Mouse (Mus musculus): ENCODE data around the gene Tmsb15l.
"Not testable (repeated sequence)": the region's sequence is repeated elsewhere in the genome, so short reads cannot be mapped to it uniquely, and the experiment has no call there.

The Tmsb15l gene

GRCm38 (mm10) chrX:136976424-136977084 is at the start of gene Tmsb15l, which contains the start of gene Tmsb15b1:
Gene Tmsb15l, minus strand, starts transcription at chrX:136976869.
Gene Tmsb15b1, minus strand, starts transcription at chrX:136976874.
- DNase-seq (ENCODE audit: inconsistent ontology term), result peak; percentile 84

GRCm38 (mm10) chrX:137019310-137019709 is 42.6 kb upstream of the Tmsb15l start:
- peak; percentile 25 for DNase-seq (ENCODE audit: inconsistent ontology term)

- no peak for DNase-seq (ENCODE audit: inconsistent ontology term)
Observed at GRCm38 (mm10) chrX:137017668-137018067, 41.0 kb upstream of the Tmsb15l start.

GRCm38 (mm10) chrX:137015099-137015709 is 38.5 kb upstream of the Tmsb15l start:
- DNase-seq (ENCODE audit: inconsistent ontology term), result peak; percentile 19

- DNase-seq (ENCODE audit: inconsistent ontology term), result no peak
Observed at GRCm38 (mm10) chrX:136996256-136996655, 19.6 kb upstream of the Tmsb15l start.

GRCm38 (mm10) chrX:136993641-136994040 is 17.0 kb upstream of the Tmsb15l start:
- DNase-seq (ENCODE audit: inconsistent ontology term), result peak; percentile 30

GRCm38 (mm10) chrX:136992978-136993547 is 16.4 kb upstream of the Tmsb15l start, which contains the start of gene Zcchc18:
Gene Zcchc18, plus strand, starts transcription at chrX:136993155.
- peak; percentile 71 for DNase-seq (ENCODE audit: inconsistent ontology term)

- DNase-seq (ENCODE audit: inconsistent ontology term), result peak; percentile 9
Observed at GRCm38 (mm10) chrX:136992191-136992965, 15.7 kb upstream of the Tmsb15l start.

- DNase-seq (ENCODE audit: inconsistent ontology term), result no peak
Observed at GRCm38 (mm10) chrX:136991274-136991673, 14.6 kb upstream of the Tmsb15l start.

DNA sequence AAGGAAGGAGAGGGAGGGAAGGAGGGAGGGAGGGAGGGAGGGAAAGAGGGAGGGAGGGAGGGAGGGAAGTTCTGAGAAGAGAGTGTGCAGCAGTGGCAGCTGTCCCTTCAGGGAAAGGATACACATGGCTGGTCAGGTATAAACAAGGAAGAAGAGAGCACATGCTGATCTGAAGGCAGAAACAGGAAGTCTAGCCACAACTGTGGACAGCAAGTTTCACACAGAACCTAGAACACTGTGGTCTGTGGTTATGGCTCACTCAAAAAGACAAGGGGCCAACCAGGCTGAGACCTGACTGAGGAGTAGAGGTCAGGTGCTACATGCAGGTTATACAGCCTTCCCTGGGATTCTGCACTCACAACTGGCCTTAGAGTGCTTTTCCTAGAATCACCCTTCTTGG is 9.4 kb upstream of the Tmsb15l start:
- DNase-seq (ENCODE audit: inconsistent ontology term), result no peak

DNA sequence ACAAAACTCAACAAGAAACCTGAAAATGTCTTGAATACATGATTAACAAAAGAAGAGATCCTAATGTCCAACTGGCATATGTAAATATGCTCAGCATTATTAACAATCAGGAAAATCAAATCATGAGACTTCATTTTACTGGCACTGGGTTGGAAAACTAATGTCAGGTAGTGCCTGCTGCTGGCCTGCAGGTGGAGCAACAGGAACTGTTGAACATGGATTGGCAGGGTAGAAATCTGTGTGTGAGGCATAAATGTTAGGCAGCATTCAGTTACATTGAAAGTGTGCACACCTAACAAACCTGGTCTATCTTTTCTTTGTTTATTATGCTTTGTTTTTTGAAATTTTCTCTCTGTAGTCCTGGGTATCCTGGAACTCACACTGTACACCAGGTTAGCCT is 1.9 kb upstream of the Tmsb15l start:
- DNase-seq (ENCODE audit: inconsistent ontology term), result no peak

DNA sequence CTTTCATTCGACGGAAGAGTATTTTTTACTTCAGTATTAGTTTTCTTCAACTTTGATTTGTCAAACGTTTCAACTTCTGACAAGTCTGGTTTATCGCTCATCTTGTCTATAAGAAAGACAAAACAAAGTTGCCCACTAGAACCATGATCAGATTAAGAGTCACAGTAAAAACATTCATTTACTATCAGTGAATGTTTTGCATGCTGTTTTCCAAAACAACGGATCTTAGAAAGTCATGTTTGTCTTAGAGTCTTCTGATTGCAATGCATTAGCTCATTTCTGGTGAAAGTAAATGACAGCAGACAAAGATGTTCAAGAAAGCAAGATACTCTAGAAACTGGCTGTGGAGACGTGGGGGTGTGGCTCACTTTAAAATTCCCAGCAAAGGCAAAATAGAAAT is 1.3 kb downstream of the Tmsb15l start, which contains the start of gene Tmsb15b2:
Tmsb15b2 (minus strand) TSS at position 101 of the 400 bp plus-strand sequence.
- not testable (repeated sequence) for DNase-seq (ENCODE audit: inconsistent ontology term)

DNA sequence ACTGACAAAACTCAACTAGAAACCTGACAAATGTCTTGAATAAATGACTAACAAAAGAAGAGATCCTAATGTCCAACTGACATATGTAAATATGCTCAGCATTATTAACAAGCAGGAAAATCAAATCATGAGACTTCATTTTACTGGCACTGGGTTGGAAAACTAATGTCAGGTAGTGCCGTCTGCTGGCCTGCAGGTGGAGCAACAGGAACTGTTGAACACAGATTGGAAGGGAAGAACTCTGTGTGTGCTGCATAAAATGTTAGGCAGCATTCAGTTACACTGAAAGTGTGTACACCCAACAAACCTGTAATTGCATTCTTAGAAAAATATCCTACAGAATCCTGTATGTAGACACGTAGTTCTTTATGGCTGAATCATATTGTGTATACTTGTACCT is 17.0 kb downstream of the Tmsb15l start:
- no peak for DNase-seq (ENCODE audit: inconsistent ontology term)

DNA sequence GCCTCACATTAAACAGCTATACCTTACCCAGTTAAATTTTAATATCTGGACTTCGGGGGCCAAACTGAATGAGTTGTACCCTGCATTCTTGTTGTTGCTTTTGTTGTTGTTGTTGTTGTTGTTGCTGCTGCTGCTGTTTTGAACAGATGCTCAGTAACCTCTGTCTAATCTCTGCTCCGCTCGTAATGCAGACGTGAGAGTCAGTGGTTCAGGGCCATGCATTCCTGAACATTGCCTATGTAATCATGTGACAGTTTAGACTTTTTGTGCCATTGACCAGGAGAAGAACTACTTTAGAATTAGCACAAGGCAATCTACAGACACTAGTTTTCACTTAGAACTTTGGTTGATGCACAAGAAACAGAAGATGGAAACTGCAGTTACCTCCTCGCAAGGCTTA is 18.4 kb downstream of the Tmsb15l start:
- not testable (repeated sequence) for DNase-seq (ENCODE audit: inconsistent ontology term)

- peak; percentile 69 for DNase-seq (ENCODE audit: inconsistent ontology term)
Observed at GRCm38 (mm10) chrX:136957583-136958279, 18.9 kb downstream of the Tmsb15l start.

DNA sequence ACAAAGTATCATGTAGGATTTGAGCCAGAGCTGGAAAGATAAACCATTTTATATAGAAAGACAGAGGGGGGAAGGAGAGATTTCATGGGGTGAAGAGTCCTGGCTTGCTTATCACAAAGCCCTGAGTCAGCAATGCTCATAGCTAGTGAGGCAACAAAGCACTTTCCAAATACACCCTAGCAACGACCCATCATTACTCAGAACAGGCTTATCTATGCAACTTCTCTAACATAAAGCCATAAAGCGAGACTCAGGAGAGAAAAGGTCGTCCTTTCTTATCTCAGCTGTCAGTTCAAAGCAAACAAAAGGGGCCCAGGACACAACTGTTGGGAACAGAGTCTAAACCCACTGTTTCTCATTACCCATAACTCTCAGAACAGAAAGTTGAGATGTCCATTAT is 38.7 kb downstream of the Tmsb15l start:
- no peak for DNase-seq (ENCODE audit: inconsistent ontology term)

DNA sequence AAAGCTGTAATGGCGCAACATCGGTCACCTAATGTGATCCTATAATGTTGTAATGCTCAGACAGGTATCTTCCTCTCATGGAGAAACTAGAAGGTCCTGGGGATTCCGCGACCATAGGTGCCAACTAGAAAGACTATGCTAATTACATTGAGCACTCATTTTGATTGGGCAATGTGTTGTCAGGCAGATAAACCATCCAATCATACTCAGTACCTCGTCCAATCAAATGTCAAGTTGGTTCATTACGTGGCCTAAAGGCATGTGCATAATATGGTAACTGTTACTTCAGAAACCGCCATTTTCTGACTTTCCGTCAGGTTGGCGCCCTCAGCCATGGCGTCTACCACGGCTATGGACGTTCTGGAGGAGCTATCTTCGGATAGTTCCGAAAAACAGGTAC is 49.6 kb downstream of the Tmsb15l start, which contains the start of gene H2bfm:
H2bfm (plus strand) TSS at position 295 of the 400 bp plus-strand sequence.
- no peak for DNase-seq (ENCODE audit: inconsistent ontology term)

DNA sequence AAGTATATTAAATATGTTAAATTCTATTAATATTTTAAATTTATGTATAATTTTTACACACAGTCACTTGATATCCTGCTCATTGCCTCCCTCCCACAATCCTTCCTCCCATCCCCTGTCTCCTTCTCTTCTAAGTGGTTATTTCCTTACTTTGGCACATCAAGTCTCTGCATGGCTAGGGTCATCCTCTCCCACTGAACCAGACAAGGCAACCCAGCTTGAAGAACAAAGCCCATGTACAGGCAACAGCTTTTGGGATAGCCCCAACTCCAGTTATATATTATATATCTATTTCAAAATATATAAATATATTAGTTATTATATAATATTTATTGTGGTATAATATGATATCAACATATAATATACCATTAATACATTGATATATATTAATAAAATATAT is 50.8 kb downstream of the Tmsb15l start:
- DNase-seq (ENCODE audit: inconsistent ontology term), result no peak

Measured in Muller cell, postnatal 12 days (primary cell).